Mouse (Mus musculus) large intestine, adult 2 months (tissue): ENCODE data around the gene Pde1c. TPM values are rescaled to one million over a fixed set of nuclear protein-coding genes. Genes with fewer than 3 reads are reported as not detected.

Experiments used
- DNase-seq: peaks from one replicate; pipeline ENCODE4 v3.0.0-alpha.2; 2012; ENCODE audit warnings: low read depth, low spot score
- WGBS: fragments of 180-500 bp; shearing (Covaris S2); methylation state at CpG from one replicate; pipeline ENCODE4 v1.1.7; 2018; 5-methylcytosine and 5-hydroxymethylcytosine counted together
- polyA plus RNA-seq: library from polyadenylated mRNA; depleted of rRNA; stranded (reverse); fragments of >200 nt; gene quantifications from 2 replicates; pipeline ENCODE4 v1.2.3, GENCODE M21; 2012

Pde1c gene
- polyA plus RNA-seq, 1 experiment, result 0.36 TPM

DNA sequence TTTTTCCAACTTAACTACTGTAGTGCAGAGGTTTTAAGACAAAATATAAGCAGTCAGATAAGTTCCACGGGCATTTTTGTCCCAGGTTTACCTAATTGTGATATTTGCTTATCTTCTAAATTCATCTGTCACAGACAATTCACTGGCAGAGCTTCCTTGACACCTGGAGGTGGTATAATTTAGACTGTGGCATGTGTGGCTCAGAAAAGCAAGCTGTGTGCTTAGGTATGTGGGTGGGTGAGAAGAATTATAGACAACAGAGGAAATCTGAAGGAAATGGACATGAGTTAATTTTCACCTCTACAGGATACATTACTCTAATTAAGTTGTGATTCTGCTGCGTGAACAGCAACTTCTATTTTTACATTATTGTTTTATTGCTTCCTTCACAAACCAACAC is 400.2 kb downstream of the Pde1c start:
- WGBS, result 36% methylated on average over 2 of the region's 2 CpGs

DNA sequence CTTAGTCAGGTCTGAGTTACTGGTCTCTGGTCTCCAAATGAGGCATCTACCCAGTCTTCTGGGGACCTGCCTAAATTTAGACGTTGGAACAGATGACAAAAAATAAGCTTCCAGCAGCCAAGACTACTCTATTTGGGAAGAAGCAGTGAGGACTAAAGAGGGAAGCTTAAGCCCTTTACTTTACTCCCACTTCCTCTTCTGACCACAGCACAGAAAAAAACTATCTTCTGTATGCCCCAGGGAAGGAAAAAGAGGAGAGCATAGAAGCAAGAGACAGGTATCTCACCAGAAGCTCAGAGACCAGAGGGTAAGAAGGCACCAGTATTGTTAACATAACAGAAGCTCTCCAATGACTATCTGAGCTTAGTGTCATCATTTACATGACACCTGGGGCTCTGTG is 410.7 kb downstream of the Pde1c start:
- 54% methylated on average over 1 of the region's 1 CpGs for WGBS
- no peak for DNase-seq

More for the DNA sequence above, 400.2 kb downstream of the Pde1c start:
- DNase-seq, result no peak

DNA sequence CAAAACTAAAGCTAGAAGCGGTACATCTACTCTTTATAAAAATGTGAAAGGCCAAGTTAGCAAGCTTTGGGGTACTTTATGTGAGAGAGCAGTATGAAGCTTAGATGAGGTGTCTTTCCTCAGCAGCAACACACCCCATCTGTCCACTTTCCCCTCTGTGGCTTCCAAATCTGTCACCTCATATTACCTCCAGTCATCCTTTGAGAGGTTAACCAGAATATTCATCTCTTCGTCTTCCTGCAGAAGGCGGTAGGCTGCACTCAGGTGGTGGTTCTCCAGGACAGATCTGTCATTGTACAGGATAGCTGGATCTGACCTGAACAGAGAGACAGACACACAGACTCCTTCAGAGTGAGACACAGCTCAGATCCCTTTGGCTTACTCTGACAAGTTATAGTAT is 412.1 kb downstream of the Pde1c start:
- DNase-seq, result no peak
- 92% methylated on average over 3 of the region's 3 CpGs for WGBS

DNA sequence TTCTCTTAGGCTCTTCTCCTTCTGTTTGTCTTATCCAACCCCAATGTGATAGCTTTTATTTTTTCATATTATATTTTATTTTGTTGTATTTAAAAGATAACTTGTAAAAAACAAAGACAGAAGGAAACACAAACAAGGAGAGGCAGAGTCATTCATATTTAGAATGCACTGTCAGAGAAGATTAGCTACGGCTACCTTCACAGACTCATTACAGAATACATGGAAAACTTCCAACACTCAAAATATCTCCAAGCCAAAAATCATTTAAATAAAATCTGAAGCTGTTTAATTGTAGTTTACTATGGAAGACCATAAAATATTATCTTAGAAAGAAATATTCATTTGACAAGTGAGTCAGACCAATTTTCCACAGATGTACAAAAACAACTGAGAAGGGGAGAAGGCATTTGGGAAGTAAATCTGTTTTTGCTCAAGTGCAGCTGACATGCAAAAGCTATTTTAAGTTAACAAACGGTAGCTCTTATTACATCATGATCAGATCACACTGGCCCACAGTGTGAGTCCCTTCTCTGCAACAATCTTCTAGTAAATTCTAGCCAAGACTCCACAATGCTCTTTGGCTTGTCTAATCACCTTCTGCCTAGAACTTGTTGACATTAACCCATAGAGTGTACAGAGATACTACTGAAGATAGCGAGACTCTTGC is 438.3 kb downstream of the Pde1c start:
- WGBS, result 56% methylated on average over 3 of the region's 3 CpGs

DNA sequence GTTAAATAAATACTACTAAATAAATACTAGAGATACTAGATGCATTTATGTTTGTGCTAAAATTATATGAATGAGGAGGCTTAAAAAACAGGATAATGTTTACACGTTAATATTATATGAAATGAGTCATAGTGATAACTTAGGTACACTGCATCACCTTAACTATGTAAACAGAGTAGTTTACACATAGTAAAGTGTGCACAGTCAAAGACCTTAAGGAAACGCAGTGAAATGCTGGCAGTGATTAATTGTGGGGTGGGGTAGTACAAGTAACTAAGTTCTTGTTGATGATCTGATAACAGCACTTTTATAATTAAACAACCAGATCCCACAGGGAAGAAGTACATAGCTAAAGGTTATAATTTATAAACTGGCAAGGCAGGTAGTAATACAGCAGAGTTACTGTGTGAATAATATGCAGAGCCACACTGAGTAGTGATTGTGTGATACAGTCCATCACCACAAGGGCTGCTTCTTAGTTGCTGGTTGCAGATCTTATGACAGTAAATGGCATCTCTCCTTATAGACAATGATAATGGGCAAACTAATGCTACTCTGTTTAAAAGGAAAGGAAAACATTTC is 469.3 kb downstream of the Pde1c start:
- 33% methylated on average over 2 of the region's 2 CpGs for WGBS

More for the DNA sequence above, 438.3 kb downstream of the Pde1c start:
- no peak for DNase-seq

DNA sequence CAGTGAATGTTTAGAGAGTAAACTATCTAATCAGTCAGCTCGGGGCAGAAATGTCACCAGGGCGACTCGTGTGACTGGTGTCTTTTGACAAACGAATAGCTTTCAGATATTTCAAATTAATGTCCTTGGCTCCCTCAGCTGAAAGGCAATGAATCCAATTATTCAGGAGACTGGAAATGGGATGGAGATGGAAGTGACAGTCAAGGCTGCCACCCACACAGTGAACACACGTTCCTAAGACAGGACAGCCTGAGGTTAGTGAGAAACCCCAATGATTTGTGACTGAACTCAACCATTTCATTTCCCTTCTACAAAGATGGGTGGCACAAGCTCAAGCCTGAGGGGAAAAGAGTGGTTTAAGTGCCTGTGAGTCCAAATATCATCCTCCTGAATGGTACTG is 470.5 kb downstream of the Pde1c start:
- WGBS, result 43% methylated on average over 5 of the region's 5 CpGs
- DNase-seq, result no peak

More for the DNA sequence above, 469.3 kb downstream of the Pde1c start:
- no peak for DNase-seq

DNA sequence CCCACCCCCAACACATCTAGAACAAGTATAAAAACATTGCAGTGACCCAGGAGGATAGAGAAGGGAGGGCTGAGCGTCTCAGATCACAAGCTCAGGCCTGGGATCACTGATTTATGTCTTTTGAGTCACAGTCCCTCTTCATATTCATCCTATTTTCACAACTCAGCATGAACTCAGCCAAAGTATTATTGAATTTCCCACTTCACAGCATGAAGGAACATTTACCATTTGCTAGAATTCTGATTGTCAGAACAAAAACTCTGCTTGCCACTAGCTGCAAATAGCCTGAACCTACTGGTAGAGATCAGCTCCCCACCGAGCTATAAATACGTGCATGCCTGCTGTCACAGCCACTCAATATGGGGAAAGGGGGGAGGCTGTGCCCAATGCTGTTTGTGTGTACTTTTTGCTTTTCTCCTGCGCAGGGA is 492.5 kb downstream of the Pde1c start:
- WGBS, result 49% methylated on average over 4 of the region's 4 CpGs
- DNase-seq, result no peak

DNA sequence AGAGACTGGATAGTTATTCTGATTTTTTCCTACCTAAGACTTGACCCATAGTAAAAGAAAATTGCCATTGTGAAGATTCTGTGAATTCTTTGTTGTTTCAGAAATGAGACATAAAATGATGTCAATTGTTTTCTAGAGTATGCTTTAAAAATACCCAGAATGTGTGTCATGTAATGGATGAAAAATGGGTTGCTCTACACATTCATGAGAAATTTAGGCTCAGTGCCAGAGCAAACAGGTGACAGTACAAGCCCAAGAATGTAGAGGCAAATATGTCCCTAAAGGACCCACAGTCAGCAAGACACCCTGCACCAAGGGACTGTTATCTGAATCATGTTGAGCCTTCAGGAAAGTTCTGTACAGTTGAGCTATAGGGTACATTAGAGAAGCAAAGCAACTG is 500.4 kb downstream of the Pde1c start:
- DNase-seq, result no peak

DNA sequence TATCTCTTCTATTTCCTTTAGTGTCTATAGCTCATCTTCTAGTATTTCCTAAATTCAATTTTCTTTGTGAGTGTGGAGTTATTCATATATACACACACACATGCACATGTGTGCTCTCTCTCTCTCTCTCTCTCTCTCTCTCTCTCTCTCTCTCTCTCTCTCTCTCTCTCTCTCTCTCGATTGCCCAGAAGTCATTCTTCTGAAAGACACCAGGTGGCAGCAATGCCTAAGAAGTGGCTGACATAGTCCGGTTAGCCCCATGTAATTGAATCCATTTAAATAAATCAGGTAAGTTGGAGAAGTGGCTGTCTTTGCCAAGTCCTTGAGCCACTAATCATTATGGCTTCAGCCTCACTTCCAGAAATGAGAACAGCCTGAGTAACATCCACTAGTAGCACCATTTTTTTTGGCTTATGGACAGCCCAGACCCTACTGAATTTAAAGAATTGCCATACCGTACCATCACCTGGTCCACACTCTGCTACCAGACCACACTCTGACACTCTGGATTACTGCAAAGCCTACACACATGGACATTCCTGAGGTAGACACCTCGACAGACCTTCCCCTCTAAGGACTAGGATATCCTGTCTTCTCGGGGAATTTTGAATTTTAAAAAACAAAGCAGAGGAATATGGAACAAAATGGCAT is 502.1 kb downstream of the Pde1c start:
- DNase-seq, result peak; percentile 1
- WGBS, result 36% methylated on average over 5 of the region's 5 CpGs

DNA sequence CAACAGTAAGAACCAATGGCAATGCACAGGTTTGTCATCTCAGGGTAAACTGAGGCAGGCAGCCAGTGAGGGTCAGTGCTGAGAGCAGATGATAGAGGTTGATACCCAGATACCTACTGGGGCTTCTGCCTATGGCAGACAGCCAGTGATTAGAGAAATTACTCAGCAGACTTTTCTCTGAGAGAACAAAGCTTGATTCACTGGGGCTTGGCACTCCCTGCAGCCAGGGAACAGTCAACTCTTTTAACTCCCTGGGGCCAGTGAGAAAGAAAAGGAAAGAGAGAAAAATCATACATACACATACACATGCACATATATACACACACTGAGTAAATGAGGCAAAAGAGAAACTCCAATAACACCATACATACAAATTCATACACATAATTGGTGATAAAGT is 505.2 kb downstream of the Pde1c start:
- DNase-seq, result no peak

DNA sequence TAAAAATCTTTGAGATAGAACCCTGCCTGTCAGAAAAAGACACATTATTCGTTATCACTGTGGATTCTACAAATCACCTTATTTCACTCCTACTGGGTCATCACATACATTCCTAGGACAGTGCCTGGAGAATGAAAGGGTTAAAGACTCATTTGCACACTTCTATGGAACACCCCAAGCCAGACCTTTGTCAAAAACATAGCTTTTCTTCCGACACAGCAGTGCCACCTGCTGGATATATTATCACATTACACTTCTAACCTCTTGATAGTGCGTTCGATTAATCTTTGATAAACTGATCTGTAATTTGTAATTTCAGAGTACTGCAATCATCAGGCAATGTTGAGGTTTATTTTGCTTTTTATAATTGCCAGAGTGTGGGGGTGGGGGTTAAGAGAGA is 519.8 kb downstream of the Pde1c start:
- WGBS, result 36% methylated on average over 4 of the region's 4 CpGs
- DNase-seq, result peak; percentile 2

DNA sequence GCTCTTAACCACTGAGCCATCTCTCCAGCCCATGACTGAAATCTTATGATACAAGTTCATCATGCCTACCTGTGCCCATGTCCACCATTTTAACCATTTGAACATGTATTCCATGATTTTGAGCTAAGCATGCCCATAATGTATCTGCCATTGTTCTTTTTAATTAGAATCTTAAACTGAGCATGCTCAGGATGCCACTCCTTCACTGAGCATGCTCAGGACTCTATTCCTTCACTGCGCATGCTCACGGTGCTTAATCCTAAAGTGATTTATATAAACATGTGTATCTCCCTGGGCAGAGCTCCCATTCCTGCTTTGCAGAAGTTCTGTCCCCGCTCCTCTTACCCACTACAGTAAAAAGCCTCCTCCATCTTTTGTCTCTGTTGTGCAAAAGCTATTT is 520.3 kb downstream of the Pde1c start:
- WGBS, result 77% methylated on average over 3 of the region's 3 CpGs
- DNase-seq, result no peak

DNA sequence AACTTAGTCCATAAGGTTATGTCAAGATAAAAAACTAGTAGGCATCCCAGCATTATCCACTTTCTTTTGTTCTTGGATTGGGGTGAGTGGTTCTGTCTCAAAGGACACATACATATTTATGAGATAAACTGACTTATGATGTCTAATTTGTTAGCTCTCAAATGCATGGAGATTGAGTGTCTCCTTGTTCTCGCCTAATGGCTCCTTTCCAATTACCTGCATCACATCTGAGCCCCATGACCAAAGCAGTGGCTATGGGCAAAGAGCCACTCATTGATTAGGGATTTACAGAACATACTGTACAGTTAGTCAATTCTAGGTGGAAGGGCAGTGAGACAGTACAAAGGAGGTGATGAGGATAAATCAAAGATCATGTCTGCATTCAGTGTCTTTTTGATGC is 524.2 kb downstream of the Pde1c start:
- DNase-seq, result no peak
- WGBS, result 83% methylated on average over 1 of the region's 1 CpGs

DNA sequence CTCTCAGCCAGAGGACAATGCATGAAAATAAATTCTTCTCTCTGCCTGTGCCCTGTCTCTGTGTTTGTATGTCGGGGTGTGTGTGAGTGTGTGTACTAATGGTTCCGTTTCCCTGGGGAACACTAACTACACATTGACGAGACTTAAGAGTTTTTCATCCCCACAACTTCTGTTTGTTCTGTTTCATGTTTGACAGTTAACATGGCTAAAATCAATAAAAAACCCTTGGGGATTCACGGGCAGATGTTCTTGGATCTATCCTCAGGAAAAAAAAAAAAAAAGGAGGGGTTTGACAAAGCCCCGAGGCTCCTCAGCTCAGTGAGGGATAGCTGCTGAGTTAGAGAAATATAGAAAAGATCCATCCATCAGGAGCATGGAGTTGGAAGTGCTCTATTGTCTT is 524.6 kb downstream of the Pde1c start:
- no peak for DNase-seq

DNA sequence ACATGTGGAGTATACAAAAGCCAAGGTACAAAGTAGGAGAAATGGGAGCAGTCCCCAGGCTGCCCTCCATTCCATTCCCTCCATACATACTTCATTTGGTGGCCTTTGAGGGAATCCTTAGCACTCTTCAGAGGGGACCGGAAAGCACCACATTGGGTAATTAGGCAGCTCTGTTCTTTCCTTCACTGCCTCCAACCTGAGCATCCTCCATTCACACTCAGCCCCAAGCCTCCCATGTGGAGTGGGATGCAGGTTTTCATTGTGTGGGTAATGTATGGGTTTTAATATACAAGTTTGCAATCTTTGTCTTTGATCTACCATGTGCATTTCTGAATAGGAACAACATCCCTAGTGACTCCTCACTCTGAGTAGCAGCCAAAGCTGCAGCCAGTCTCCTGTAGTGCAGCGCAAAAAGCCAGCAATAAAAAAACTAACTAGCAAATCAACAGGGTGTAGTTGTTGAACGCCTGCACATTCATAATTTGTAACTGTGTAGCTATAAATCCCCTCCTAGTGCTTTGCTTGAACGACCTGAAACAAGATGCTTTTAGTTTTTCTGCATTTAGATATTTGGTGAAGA is 529.3 kb downstream of the Pde1c start:
- WGBS, result 53% methylated on average over 4 of the region's 4 CpGs
- no peak for DNase-seq

More for the DNA sequence above, 524.6 kb downstream of the Pde1c start:
- 38% methylated on average over 5 of the region's 5 CpGs for WGBS

DNA sequence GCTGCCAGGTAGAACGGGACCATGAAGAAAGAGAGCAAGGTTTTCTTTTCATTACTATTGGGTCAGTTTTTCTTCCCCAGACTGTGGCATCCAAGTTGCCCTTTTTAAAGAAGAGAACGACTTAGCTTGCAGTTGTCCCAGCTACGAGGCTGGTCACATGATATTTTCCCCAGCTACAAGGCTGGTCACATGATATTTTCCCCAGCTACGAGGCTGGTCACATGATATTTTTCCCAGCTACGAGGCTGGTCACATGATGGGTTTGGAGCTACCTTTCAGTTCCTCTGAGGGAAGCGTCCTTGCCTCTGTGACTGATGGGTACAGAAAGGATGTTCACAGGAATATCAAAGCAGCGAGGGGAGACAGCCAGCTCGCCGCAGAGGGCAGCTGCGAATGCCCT is 533.8 kb downstream of the Pde1c start:
- WGBS, result 77% methylated on average over 10 of the region's 10 CpGs
- DNase-seq, result no peak

DNA sequence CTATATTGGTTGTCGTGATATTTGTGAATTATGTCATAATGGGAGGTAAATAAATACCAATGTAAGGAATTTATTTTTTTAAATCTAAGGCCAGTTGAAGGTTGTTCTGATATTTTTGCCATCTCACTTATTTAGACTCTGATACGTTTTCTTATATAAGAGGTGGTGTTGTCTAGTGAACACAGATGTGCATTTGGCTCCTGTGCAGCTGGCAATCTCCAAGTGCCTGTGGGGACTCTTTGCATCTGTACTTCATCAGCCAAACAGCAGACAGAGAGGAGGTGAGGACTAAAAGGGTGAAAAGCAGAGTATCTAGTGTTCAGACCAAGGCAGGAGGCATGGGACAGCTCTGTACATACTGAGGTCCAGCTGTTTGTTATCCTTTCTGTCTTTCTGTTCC is 536.7 kb downstream of the Pde1c start:
- DNase-seq, result no peak
- WGBS, result 71% methylated on average over 2 of the region's 2 CpGs

DNA sequence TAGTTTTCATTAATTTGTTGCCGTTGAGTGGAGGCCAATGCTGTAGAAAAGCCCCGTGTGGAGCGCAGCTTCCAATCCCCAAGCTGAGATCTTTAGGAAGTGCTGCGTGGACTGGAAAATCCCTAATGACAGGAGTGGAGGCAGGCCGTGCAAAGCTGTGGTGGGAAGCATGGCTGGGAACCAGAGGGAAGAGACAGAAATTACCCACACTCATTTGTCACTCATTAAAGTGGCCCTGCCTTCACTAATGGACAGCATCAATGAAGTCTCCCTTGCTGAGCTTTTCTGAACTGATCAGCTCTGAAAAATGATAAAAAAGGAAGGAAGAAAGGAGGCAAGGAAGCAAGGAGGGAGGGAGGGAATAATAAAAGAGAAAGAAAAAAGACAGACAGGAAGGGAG is 538.9 kb downstream of the Pde1c start:
- WGBS, result 65% methylated on average over 5 of the region's 5 CpGs
- no peak for DNase-seq

DNA sequence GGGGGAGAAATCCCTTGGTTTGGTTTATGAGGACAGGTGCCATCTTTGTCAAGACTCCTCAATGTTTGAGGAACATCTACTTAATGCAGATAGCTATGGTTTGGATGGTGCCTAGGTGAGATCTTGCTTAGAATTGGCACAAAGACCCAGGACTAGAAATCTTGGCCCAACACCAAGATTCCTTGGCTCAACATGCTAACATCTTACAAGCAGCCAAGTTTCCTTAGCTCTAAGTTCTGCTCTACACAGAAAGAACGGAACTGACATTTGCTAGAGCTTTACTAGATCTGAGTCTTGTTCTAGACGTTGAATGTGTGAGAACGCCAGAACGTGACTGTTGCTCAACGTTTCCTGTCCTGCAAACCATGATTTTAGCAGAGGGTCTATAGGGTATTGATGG is 540.9 kb downstream of the Pde1c start:
- no peak for DNase-seq
- 71% methylated on average over 5 of the region's 5 CpGs for WGBS

DNA sequence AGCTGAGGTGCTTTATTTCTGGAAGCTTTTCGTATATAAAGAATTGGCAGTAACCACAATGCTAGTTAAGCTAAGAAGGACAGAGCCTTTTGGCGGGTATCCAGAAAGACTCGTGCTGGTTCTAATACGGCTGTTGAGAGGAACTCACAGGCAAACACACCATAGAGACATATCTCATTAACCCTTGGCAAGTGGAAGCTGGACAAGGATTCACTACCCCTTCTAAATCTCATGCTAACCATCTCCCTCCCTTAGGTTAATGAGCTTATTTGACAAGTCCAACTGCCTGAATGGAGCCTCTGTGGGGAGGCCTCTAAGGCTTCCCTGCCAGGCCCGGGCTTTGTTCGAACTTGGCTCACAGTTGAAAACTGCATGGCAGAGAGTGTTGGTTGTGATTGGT is 541.6 kb downstream of the Pde1c start:
- DNase-seq, result no peak
- 63% methylated on average over 6 of the region's 6 CpGs for WGBS

DNA sequence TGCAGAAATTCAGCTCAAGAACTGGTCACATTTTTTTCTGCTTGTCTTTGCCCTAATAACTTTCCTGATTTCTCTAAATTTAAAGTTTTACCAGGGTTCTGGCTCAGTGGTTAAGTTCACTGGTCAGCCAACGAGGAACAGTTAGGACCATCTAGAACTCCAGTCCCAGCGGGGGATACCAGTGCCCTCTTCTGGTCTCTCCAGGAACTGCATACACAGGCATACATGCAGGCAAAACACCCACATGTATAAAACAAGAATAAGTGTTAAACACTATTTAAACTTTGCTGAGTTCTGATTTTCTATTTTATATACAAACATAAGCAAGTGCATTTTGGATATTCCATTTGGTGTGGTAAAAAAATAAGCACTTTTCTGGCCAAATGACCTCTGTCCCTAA is 543.4 kb downstream of the Pde1c start:
- 60% methylated on average over 2 of the region's 2 CpGs for WGBS
- DNase-seq, result no peak
